Mouse (Mus musculus) kidney, adult 2 months (tissue): ENCODE data around the gene Cgref1. TPM values are rescaled to one million over a fixed set of nuclear protein-coding genes. Genes with fewer than 3 reads are reported as not detected.

Experiments used
- DNase-seq: peaks from one replicate; pipeline ENCODE4 v3.0.0; 2021
- H3K27ac ChIP-seq: fragments of 200-500 bp; 2 replicates; pipeline ENCODE4 v1.5.1; 2012; ENCODE audit warnings: low read depth, low read length, control low read depth, inconsistent platforms; ENCODE audit not compliant: insufficient read depth
- H3K27me3 ChIP-seq: fragments of 200-500 bp; replicated peaks from 2 replicates; pipeline ENCODE4 v1.6.1; 2012; ENCODE audit warnings: mild to moderate bottlenecking, moderate library complexity, low read length, inconsistent platforms; ENCODE audit not compliant: control insufficient read depth, insufficient read depth
- H3K36me3 ChIP-seq: fragments of 200-500 bp; 2 replicates; pipeline ENCODE4 v1.6.1; 2012; ENCODE audit warnings: mild to moderate bottlenecking, moderate library complexity, low read length, inconsistent platforms; ENCODE audit not compliant: control insufficient read depth, insufficient read depth
- H3K4me1 ChIP-seq: fragments of 200-500 bp; 2 replicates; pipeline ENCODE4 v1.6.1; 2011; ENCODE audit warnings: low read length; ENCODE audit not compliant: control insufficient read depth, insufficient read depth
- H3K4me3 ChIP-seq: fragments of 200-500 bp; 2 replicates; pipeline ENCODE4 v1.5.1; 2011; ENCODE audit warnings: mild to moderate bottlenecking, low read depth, low read length, control low read depth; ENCODE audit not compliant: insufficient read depth
- CTCF ChIP-seq: fragments of 200-500 bp; conservative IDR thresholded peaks from 2 replicates; pipeline ENCODE4 v1.5.1; 2011; ENCODE audit warnings: low read depth, mild to moderate bottlenecking, control low read depth, low read length, moderate library complexity, mixed read lengths; ENCODE audit not compliant: insufficient read depth, insufficient read length
- POLR2A ChIP-seq: fragments of 200-500 bp; IDR thresholded peaks from one replicate; pipeline ENCODE4 v1.6.1; 2011; ENCODE audit warnings: low read depth, low read length, control low read depth
- WGBS: fragments of 180-500 bp; shearing (Covaris S2); methylation state at CpG from one replicate; pipeline ENCODE4 v1.1.7; 2018; 5-methylcytosine and 5-hydroxymethylcytosine counted together
- polyA plus RNA-seq: library from polyadenylated mRNA; depleted of rRNA; stranded (reverse); fragments of >200 nt; gene quantifications from 2 replicates; pipeline ENCODE4 v1.2.3, GENCODE M21; 2012

Gene Cgref1
- polyA plus RNA-seq, 1 experiment: 387 TPM

- no peak for DNase-seq
- no peaks in the 10 kb centered on the region for H3K27me3 ChIP-seq
- H3K36me3 ChIP-seq: no peaks in the 10 kb centered on the region
- no peak overlapping the region for H3K4me3 ChIP-seq
- H3K27ac ChIP-seq: no peak overlapping the region
- TF ChIP-seq POLR2A: no peak
- no peak for TF ChIP-seq CTCF
- 94% methylated on average over 4 of the region's 4 CpGs for WGBS
- peaks cover under 1% of the 10 kb centered on the region; the same call in 1 of the 2 replicates for H3K4me1 ChIP-seq
These were observed 20.8 kb upstream of the Cgref1 start for GRCm38 (mm10) chr5:30966189-30966588.

- Histone ChIP-seq H3K36me3 (no peaks in the 10 kb centered on the region), H3K27me3 (no peaks in the 10 kb centered on the region), H3K4me3 (no peak overlapping the region), H3K4me1 (peaks cover 5% of the 10 kb centered on the region; the same call in 1 of the 2 replicates), H3K27ac (no peak overlapping the region)
- 58% methylated on average over 3 of the region's 3 CpGs for WGBS
- TF ChIP-seq POLR2A: no peak
- no peak for TF ChIP-seq CTCF
- DNase-seq: no peak
These were observed 18.5 kb upstream of the Cgref1 start for GRCm38 (mm10) chr5:30963916-30964315.

GRCm38 (mm10) chr5:30961545-30962505, 16.4 kb upstream of the Cgref1 start:
- Histone ChIP-seq H3K27ac (peak overlapping the region; percentile 41; the same call in 1 of the 2 replicates), H3K4me1 (peaks cover 17% of the 10 kb centered on the region), H3K27me3 (no peaks in the 10 kb centered on the region), H3K36me3 (0 out of 2 replicates have a peak, but pooled peaks cover 1% of the 10 kb centered on the region), H3K4me3 (no peak overlapping the region)
- WGBS: 52% methylated on average over 10 of the region's 10 CpGs
- DNase-seq: peak; percentile 59
- TF ChIP-seq POLR2A (no peak), CTCF (no peak)

GRCm38 (mm10) chr5:30960814-30961213, 15.4 kb upstream of the Cgref1 start:
- no peak for DNase-seq
- Histone ChIP-seq H3K4me1 (peaks cover 17% of the 10 kb centered on the region), H3K4me3 (no peak overlapping the region), H3K36me3 (0 out of 2 replicates have a peak, but pooled peaks cover 1% of the 10 kb centered on the region), H3K27me3 (no peaks in the 10 kb centered on the region), H3K27ac (peak overlapping the region; percentile 86; the same call in 1 of the 2 replicates)
- no peak for TF ChIP-seq POLR2A
- no peak for TF ChIP-seq CTCF
- 90% methylated on average over 2 of the region's 2 CpGs for WGBS

- H3K36me3 ChIP-seq: peaks cover 1% of the 10 kb centered on the region; the same call in 1 of the 2 replicates
- peak; percentile 99 for DNase-seq
- H3K27me3 ChIP-seq: no peaks in the 10 kb centered on the region
- peak within 1 kb of the TSS; percentile 86 for H3K27ac ChIP-seq
- 1% methylated on average over 56 of the region's 56 CpGs for WGBS
- peak within 1 kb of the TSS; percentile 94 for H3K4me3 ChIP-seq
- H3K4me1 ChIP-seq: peaks cover 17% of the 10 kb centered on the region
- TF ChIP-seq POLR2A (peak; percentile 63), CTCF (no peak)
These were observed 14.6 kb upstream of the Cgref1 start, which contains the start of gene Preb for GRCm38 (mm10) chr5:30959966-30960501. Gene Preb, minus strand, starts transcription at chr5:30960361.

- Histone ChIP-seq H3K27me3 (no peaks in the 10 kb centered on the region), H3K36me3 (peaks cover 1% of the 10 kb centered on the region; the same call in 1 of the 2 replicates), H3K4me3 (peak overlapping the region; percentile 94), H3K27ac (peak overlapping the region; percentile 79), H3K4me1 (peaks cover 17% of the 10 kb centered on the region)
- WGBS: 8% methylated on average over 19 of the region's 19 CpGs
- TF ChIP-seq CTCF (no peak), POLR2A (no peak)
- DNase-seq: peak; percentile 79
These were observed 13.9 kb upstream of the Cgref1 start for GRCm38 (mm10) chr5:30959198-30959854.
